Mouse (Mus musculus) hindbrain, embryonic 11.5 days (tissue): ENCODE results near the gene Syt17. TPM values are rescaled to one million over a fixed set of nuclear protein-coding genes. Genes with fewer than 3 reads are reported as not detected.

Source experiments
- ATAC-seq: fragments of 200-750 bp; cut with Nextera tagmentation; 2 replicates; pipeline ENCODE4 v1.8.0; 2017; ENCODE audit warnings: mild to moderate bottlenecking, moderate TSS enrichment, moderate library complexity; ENCODE audit not compliant: low FRiP score
- DNase-seq: peaks from one replicate; pipeline ENCODE4 v3.0.0-alpha.2; 2015; ENCODE audit warnings: low spot score
- H3K27ac ChIP-seq: fragments of 300-500 bp; sonication (generic); 2 replicates; pipeline ENCODE4 v1.5.1; 2014; ENCODE audit warnings: mild to moderate bottlenecking, low read depth, low read length
- H3K27me3 ChIP-seq: fragments of 300-500 bp; sonication (generic); 2 replicates; pipeline ENCODE4 v1.6.1; 2014; ENCODE audit warnings: mild to moderate bottlenecking, low read length, moderate library complexity, mixed read lengths; ENCODE audit not compliant: control insufficient read depth, insufficient read depth
- H3K36me3 ChIP-seq: fragments of 300-500 bp; sonication (generic); 2 replicates; pipeline ENCODE4 v1.6.1; 2014; ENCODE audit warnings: mild to moderate bottlenecking, low read length, moderate library complexity, mixed read lengths; ENCODE audit not compliant: control insufficient read depth, insufficient read depth
- H3K4me1 ChIP-seq: fragments of 300-500 bp; sonication (generic); replicated peaks from 2 replicates; pipeline ENCODE4 v1.6.1; 2014; ENCODE audit warnings: low read length, mixed read lengths; ENCODE audit not compliant: control insufficient read depth, insufficient read depth
- H3K4me2 ChIP-seq: fragments of 300-500 bp; sonication (generic); replicated peaks from 2 replicates; pipeline ENCODE4 v1.6.1; 2014; ENCODE audit warnings: mild to moderate bottlenecking, low read depth, low read length
- H3K4me3 ChIP-seq: fragments of 300-500 bp; sonication (generic); 2 replicates; pipeline ENCODE4 v1.5.1; 2014; ENCODE audit warnings: low read depth, low read length
- H3K9ac ChIP-seq: fragments of 300-500 bp; sonication (generic); 2 replicates; pipeline ENCODE4 v1.6.1; 2014; ENCODE audit warnings: low read depth, low read length
- H3K9me3 ChIP-seq: fragments of 300-500 bp; sonication (generic); 2 replicates; pipeline ENCODE4 v1.6.1; 2016; ENCODE audit warnings: low read length; ENCODE audit not compliant: control insufficient read depth
- WGBS: fragments of 180-500 bp; shearing (Covaris S2); extraction: QIAGEN DNeasy Blood & Tissue Kit; methylation state at CpG from one replicate; pipeline ENCODE4 v1.1.7; 2014; 5-methylcytosine and 5-hydroxymethylcytosine counted together
- polyA plus RNA-seq: library from polyadenylated mRNA; unstranded; fragments of >200 nt; fragmentation: Nextera tagmentation; extraction: Ambion mirVana; gene quantifications from 2 replicates; pipeline ENCODE4 v1.2.1, GENCODE M21; 2014

Syt17 gene
- polyA plus RNA-seq, 1 experiment from 2014 or later, result 4.1 TPM

- H3K9ac ChIP-seq, result no peak overlapping the region
- no peak overlapping the region for H3K27ac ChIP-seq
- no peaks in the 10 kb centered on the region for H3K4me1 ChIP-seq
- ATAC-seq (no peak), DNase-seq (no peak)
- no peaks in the 10 kb centered on the region for H3K36me3 ChIP-seq
- no peak overlapping the region for H3K4me2 ChIP-seq
- no peak overlapping the region for H3K4me3 ChIP-seq
- no peaks in the 10 kb centered on the region for H3K27me3 ChIP-seq
- WGBS, result 98% methylated on average over 3 of the region's 3 CpGs
- H3K9me3 ChIP-seq, result no peaks in the 10 kb centered on the region
These were observed 72.7 kb downstream of the Syt17 start for GRCm38 (mm10) chr7:118375341-118375740.

- no peaks in the 10 kb centered on the region for H3K4me1 ChIP-seq
- H3K9ac ChIP-seq, result no peak overlapping the region
- no peak overlapping the region for H3K27ac ChIP-seq
- H3K4me2 ChIP-seq, result no peak overlapping the region
- no peaks in the 10 kb centered on the region for H3K36me3 ChIP-seq
- H3K27me3 ChIP-seq, result no peaks in the 10 kb centered on the region
- no peak for DNase-seq
- H3K9me3 ChIP-seq, result no peaks in the 10 kb centered on the region
- ATAC-seq, result no peak
- WGBS, result 93% methylated on average over 5 of the region's 5 CpGs
- no peak overlapping the region for H3K4me3 ChIP-seq
These were observed 76.7 kb downstream of the Syt17 start for GRCm38 (mm10) chr7:118371361-118371760.

GRCm38 (mm10) chr7:118369705-118370104, 78.3 kb downstream of the Syt17 start:
- no peak overlapping the region for H3K27ac ChIP-seq
- 46% methylated on average over 2 of the region's 2 CpGs for WGBS
- H3K4me1 ChIP-seq, result no peaks in the 10 kb centered on the region
- no peaks in the 10 kb centered on the region for H3K9me3 ChIP-seq
- no peak overlapping the region for H3K4me3 ChIP-seq
- DNase-seq (no peak), ATAC-seq (no peak)
- no peak overlapping the region for H3K9ac ChIP-seq
- no peak overlapping the region for H3K4me2 ChIP-seq
- H3K27me3 ChIP-seq, result no peaks in the 10 kb centered on the region
- no peaks in the 10 kb centered on the region for H3K36me3 ChIP-seq

- Histone ChIP-seq H3K9ac (no peak overlapping the region), H3K4me2 (no peak overlapping the region), H3K27ac (no peak overlapping the region), H3K36me3 (no peaks in the 10 kb centered on the region), H3K9me3 (no peaks in the 10 kb centered on the region), H3K4me3 (no peak overlapping the region), H3K4me1 (no peaks in the 10 kb centered on the region), H3K27me3 (no peaks in the 10 kb centered on the region)
- 84% methylated on average over 3 of the region's 3 CpGs for WGBS
- ATAC-seq (no peak), DNase-seq (no peak)
These were observed 82.1 kb downstream of the Syt17 start for GRCm38 (mm10) chr7:118365902-118366301.

- no peak for DNase-seq
- ATAC-seq, result no peak
- no peak overlapping the region for H3K4me3 ChIP-seq
- 79% methylated on average over 6 of the region's 6 CpGs for WGBS
- no peaks in the 10 kb centered on the region for H3K36me3 ChIP-seq
- no peak overlapping the region for H3K4me2 ChIP-seq
- H3K27ac ChIP-seq, result no peak overlapping the region
- no peaks in the 10 kb centered on the region for H3K4me1 ChIP-seq
- no peaks in the 10 kb centered on the region for H3K9me3 ChIP-seq
- H3K9ac ChIP-seq, result no peak overlapping the region
- H3K27me3 ChIP-seq, result no peaks in the 10 kb centered on the region
These were observed 82.8 kb downstream of the Syt17 start for GRCm38 (mm10) chr7:118365251-118365650.

- no peaks in the 10 kb centered on the region for H3K9me3 ChIP-seq
- H3K36me3 ChIP-seq, result no peaks in the 10 kb centered on the region
- H3K4me3 ChIP-seq, result no peak overlapping the region
- ATAC-seq (no peak), DNase-seq (no peak)
- WGBS, result 38% methylated on average over 7 of the region's 7 CpGs
- H3K4me2 ChIP-seq, result no peak overlapping the region
- no peak overlapping the region for H3K27ac ChIP-seq
- H3K27me3 ChIP-seq, result no peaks in the 10 kb centered on the region
- H3K4me1 ChIP-seq, result no peaks in the 10 kb centered on the region
- no peak overlapping the region for H3K9ac ChIP-seq
These were observed 83.5 kb downstream of the Syt17 start for GRCm38 (mm10) chr7:118364353-118365007.

- no peaks in the 10 kb centered on the region for H3K4me1 ChIP-seq
- no peaks in the 10 kb centered on the region for H3K9me3 ChIP-seq
- DNase-seq, result no peak
- WGBS, result 85% methylated on average over 6 of the region's 6 CpGs
- no peak for ATAC-seq
- no peak overlapping the region for H3K4me3 ChIP-seq
- no peak overlapping the region for H3K27ac ChIP-seq
- no peaks in the 10 kb centered on the region for H3K27me3 ChIP-seq
- no peak overlapping the region for H3K9ac ChIP-seq
- H3K36me3 ChIP-seq, result no peaks in the 10 kb centered on the region
- H3K4me2 ChIP-seq, result no peak overlapping the region
These were observed 84.3 kb downstream of the Syt17 start for GRCm38 (mm10) chr7:118363587-118364233.

- H3K9me3 ChIP-seq, result no peaks in the 10 kb centered on the region
- WGBS, result 81% methylated on average over 1 of the region's 1 CpGs
- no peaks in the 10 kb centered on the region for H3K36me3 ChIP-seq
- ATAC-seq, result no peak
- no peak overlapping the region for H3K9ac ChIP-seq
- H3K27me3 ChIP-seq, result no peaks in the 10 kb centered on the region
- no peak overlapping the region for H3K4me3 ChIP-seq
- no peak overlapping the region for H3K27ac ChIP-seq
- H3K4me2 ChIP-seq, result no peak overlapping the region
- DNase-seq, result no peak
- H3K4me1 ChIP-seq, result no peaks in the 10 kb centered on the region
These were observed 85.1 kb downstream of the Syt17 start for GRCm38 (mm10) chr7:118362931-118363330.

GRCm38 (mm10) chr7:118362258-118362657, 85.8 kb downstream of the Syt17 start:
- no peak overlapping the region for H3K4me3 ChIP-seq
- DNase-seq (no peak), ATAC-seq (no peak)
- H3K4me2 ChIP-seq, result no peak overlapping the region
- H3K4me1 ChIP-seq, result no peaks in the 10 kb centered on the region
- no peak overlapping the region for H3K27ac ChIP-seq
- no peaks in the 10 kb centered on the region for H3K27me3 ChIP-seq
- H3K9me3 ChIP-seq, result no peaks in the 10 kb centered on the region
- H3K9ac ChIP-seq, result no peak overlapping the region
- no peaks in the 10 kb centered on the region for H3K36me3 ChIP-seq
- 62% methylated on average over 3 of the region's 3 CpGs for WGBS
